Mouse (Mus musculus): ENCODE data around the gene Ptpn18. TPM values are rescaled to one million over a fixed set of nuclear protein-coding genes. Genes with fewer than 3 reads are reported as not detected.

Gene Ptpn18
- total and polyA plus RNA-seq, 3 experiments, result 84.9 to 205 (median 155) TPM

DNA sequence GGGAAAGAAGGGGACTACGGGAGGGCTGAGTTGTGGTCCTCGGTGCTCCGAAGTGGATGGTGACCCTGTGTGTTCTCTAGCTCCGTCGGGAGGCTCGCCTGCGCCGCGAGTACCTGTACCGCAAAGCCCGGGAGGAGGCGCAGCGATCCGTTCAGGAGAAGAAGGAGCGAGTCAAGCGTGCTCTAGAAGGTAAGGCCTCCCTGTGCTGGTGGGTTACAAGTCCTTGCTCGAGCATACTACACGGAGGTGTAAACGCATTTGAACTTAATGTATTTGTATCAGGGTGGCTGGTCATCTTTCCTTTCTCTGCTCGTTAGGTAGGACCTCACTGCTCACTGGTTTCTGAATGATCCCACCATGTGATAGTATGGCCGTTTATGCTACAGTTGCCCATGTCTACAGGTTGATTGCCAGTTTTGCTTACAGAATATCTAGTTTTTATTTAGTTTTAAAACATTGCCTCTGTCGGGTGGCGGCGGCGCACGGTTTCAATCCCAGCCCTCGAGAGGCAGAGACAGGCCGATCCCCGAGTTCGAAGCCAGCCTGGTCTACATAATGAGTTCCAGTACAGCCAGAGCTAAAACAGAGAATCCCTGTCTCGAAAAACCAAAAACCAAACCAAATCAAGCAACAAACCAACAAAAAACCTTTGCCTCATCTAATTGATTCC lies 19.5 kb upstream of the Ptpn18 start (continued):
- no peak; the same call in none of the 2 replicates for TF ChIP-seq IRF4 (IDR thresholded peaks at IDR 0.05; ENCODE audit: low read depth, low read length)
- TF ChIP-seq USF2 (conservative IDR thresholded peaks at IDR 0.05; ENCODE audit: low read depth, low read length), result no peak
- TF ChIP-seq MXI1 (IDR thresholded peaks at IDR 0.05; ENCODE audit: low read depth, low read length), result peak; percentile 33; the same call in 1 of the 2 replicates
- TF ChIP-seq USF1 (IDR thresholded peaks at IDR 0.05; ENCODE audit: low read depth, low read length), result no peak
- TF ChIP-seq JUND (conservative IDR thresholded peaks at IDR 0.05; ENCODE audit: low read depth, low read length), result no peak
- no peak for TF ChIP-seq CHD1 (IDR thresholded peaks at IDR 0.05; ENCODE audit: low read depth, low read length)
- TF ChIP-seq KAT2A (IDR thresholded peaks at IDR 0.05; ENCODE audit: insufficient replicate concordance, low read length), result no peak
- peak; percentile 83; the same call in 1 of the 2 replicates for TF ChIP-seq MYC (IDR thresholded peaks at IDR 0.05; ENCODE audit: low read depth, low read length)
- no peak for TF ChIP-seq E2F4 (IDR thresholded peaks at IDR 0.05; ENCODE audit: insufficient replicate concordance, low read depth, low read length)
- no peak for TF ChIP-seq ZC3H11A (IDR thresholded peaks at IDR 0.05; ENCODE audit: low read depth, low read length)
- TF ChIP-seq ETS1 (conservative IDR thresholded peaks at IDR 0.05; ENCODE audit: low read depth, low read length), result no peak

DNA sequence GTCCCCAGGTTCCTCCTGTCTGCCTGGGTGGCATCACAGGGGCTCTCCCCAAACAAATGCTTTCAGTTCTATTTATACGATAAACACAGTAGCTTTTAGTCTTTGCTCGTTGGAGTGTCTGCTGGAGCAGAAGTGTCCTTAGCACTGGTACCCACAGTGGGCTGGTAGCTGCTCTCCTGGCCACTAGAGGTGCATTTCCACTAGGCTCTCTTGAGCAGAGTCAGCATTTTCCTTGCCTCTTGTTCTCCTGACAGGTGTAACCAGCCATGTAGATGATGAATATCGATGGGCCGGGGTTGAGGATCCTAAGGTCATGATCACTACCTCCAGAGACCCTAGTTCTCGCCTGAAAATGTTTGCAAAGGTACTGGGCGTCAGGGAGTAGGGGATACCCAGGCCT lies 16.4 kb upstream of the Ptpn18 start:
- TF ChIP-seq MYC (IDR thresholded peaks at IDR 0.05; ENCODE audit: low read depth, low read length), result no peak
- TF ChIP-seq RAD21 (IDR thresholded peaks at IDR 0.05; ENCODE audit: low read depth, low read length), result no peak
- TF ChIP-seq MAFK (IDR thresholded peaks at IDR 0.05; ENCODE audit: insufficient replicate concordance, low read length), result peak; percentile 67; the same call in 1 of the 2 replicates
- Histone ChIP-seq H3K4me2 (ENCODE audit: insufficient read depth, low read depth, poor library complexity, severe bottlenecking) (no peak overlapping the region), H3K36me3 (replicated peaks in 1 of 2; ENCODE audit: control insufficient read depth in 1 of 2, insufficient read depth in 1 of 2, low read length in 1 of 2) (peaks cover 42 to 70% of the 10 kb centered on the region in 2 experiments), H3K9me3 (replicated peaks; ENCODE audit: low read length) (no peaks in the 10 kb centered on the region), H3K27ac (ENCODE audit: insufficient read depth, low read depth) (no peak overlapping the region), H3K4me1 (ENCODE audit: control insufficient read depth in 1 of 2, insufficient read depth in 2 of 2) (peaks cover 0 to 23% of the 10 kb centered on the region in 2 experiments; a peak in 3 of 4 replicates), H3K79me2 (replicated peaks; ENCODE audit: control insufficient read depth, extremely low read depth, insufficient read depth, poor library complexity, severe bottlenecking) (peaks cover 26% of the 10 kb centered on the region), H3K9ac (ENCODE audit: insufficient read depth, low read depth) (no peak overlapping the region), H3K4me3 (replicated peaks in 1 of 3; ENCODE audit: low read depth in 2 of 3, low read length in 2 of 3, poor library complexity in 1 of 3) (no peak overlapping the region), H3K27me3 (replicated peaks) (no peaks in the 10 kb centered on the region)
- in situ Hi-C loops (cut with MboI; ENCODE audit: low pct_ligation_motif_present, low pct_unique_long_range_greater_than_20kb, low sequenced_read_pairs) (no loop called here), dilution Hi-C loops (cut with MboI; ENCODE audit: extremely low pct_ligation_motif_present, extremely low pct_unique_long_range_greater_than_20kb, low sequenced_read_pairs) (no loop called here)
- no peak for DNase-seq (ENCODE audit: extremely low read depth)

DNA sequence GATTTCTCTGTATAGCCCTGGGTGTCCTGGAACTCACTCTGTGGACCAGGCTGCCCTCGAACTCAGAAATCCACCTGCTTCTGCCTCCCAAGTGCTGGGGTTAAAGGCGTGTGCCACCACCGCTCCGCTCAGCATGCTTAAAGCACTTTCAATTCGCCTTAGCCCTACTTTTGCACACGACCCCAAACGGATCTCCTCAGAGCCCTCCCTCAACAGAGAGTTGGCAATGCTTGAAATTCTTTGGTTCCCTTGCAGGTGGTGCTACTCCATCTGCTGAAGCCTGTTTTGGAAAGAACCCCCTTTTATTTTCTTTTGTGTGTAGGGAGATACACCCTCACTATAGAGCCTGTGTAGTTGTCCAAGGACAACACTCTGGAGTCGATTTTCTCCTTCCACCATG lies 1.1 kb upstream of the Ptpn18 start:
- no peak for DNase-seq (ENCODE audit: extremely low read depth)

More for the DNA sequence above, 1.1 kb upstream of the Ptpn18 start:
- Histone ChIP-seq H3K4me1 (ENCODE audit: control insufficient read depth in 1 of 2, insufficient read depth in 2 of 2) (peaks cover 8 to 30% of the 10 kb centered on the region in 2 experiments), H3K9me3 (replicated peaks; ENCODE audit: low read length) (no peaks in the 10 kb centered on the region), H3K36me3 (replicated peaks in 1 of 2; ENCODE audit: control insufficient read depth in 1 of 2, insufficient read depth in 1 of 2, low read length in 1 of 2) (no peaks in the 10 kb centered on the region), H3K27ac (ENCODE audit: insufficient read depth, low read depth) (no peak overlapping the region), H3K4me3 (replicated peaks in 1 of 3; ENCODE audit: low read depth in 2 of 3, low read length in 2 of 3, poor library complexity in 1 of 3) (no peak overlapping the region), H3K79me2 (replicated peaks; ENCODE audit: control insufficient read depth, extremely low read depth, insufficient read depth, poor library complexity, severe bottlenecking) (no peaks in the 10 kb centered on the region), H3K4me2 (ENCODE audit: insufficient read depth, low read depth, poor library complexity, severe bottlenecking) (peak overlapping the region; percentile 88), H3K9ac (ENCODE audit: insufficient read depth, low read depth) (no peak overlapping the region), H3K27me3 (replicated peaks) (peaks cover 16% of the 10 kb centered on the region)
- in situ Hi-C loops (cut with MboI; ENCODE audit: low pct_ligation_motif_present, low pct_unique_long_range_greater_than_20kb, low sequenced_read_pairs) (no loop called here), dilution Hi-C loops (cut with MboI; ENCODE audit: extremely low pct_ligation_motif_present, extremely low pct_unique_long_range_greater_than_20kb, low sequenced_read_pairs) (no loop called here)
- TF ChIP-seq MAFK (IDR thresholded peaks at IDR 0.05; ENCODE audit: insufficient replicate concordance, low read length), result no peak
- no peak for TF ChIP-seq NELFE (IDR thresholded peaks at IDR 0.05; ENCODE audit: low read depth, low read length)
- no peak for TF ChIP-seq MYC (IDR thresholded peaks at IDR 0.05; ENCODE audit: low read depth, low read length)
- no peak for TF ChIP-seq ZMIZ1 (IDR thresholded peaks at IDR 0.05; ENCODE audit: low read depth, low read length)
- TF ChIP-seq NRF1 (IDR thresholded peaks at IDR 0.05; ENCODE audit: low read depth, low read length), result no peak
- TF ChIP-seq BHLHE40 (IDR thresholded peaks at IDR 0.05; ENCODE audit: low read depth, low read length), result no peak
- TF ChIP-seq USF1 (IDR thresholded peaks at IDR 0.05; ENCODE audit: low read depth, low read length), result no peak
- no peak for TF ChIP-seq ZC3H11A (IDR thresholded peaks at IDR 0.05; ENCODE audit: low read depth, low read length)
- no peak for TF ChIP-seq JUND (conservative IDR thresholded peaks at IDR 0.05; ENCODE audit: low read depth, low read length)
- no peak for TF ChIP-seq MAZ (IDR thresholded peaks at IDR 0.05; ENCODE audit: low read depth, low read length)
- TF ChIP-seq RAD21 (IDR thresholded peaks at IDR 0.05; ENCODE audit: low read depth, low read length), result no peak
- TF ChIP-seq PAX5 (IDR thresholded peaks at IDR 0.05; ENCODE audit: low read length), result no peak
- no peak for TF ChIP-seq HCFC1 (IDR thresholded peaks at IDR 0.05; ENCODE audit: low read depth, low read length)
- no peak for TF ChIP-seq USF2 (conservative IDR thresholded peaks at IDR 0.05; ENCODE audit: low read depth, low read length)
- TF ChIP-seq IRF4 (IDR thresholded peaks at IDR 0.05; ENCODE audit: low read depth, low read length), result no peak
- no peak for TF ChIP-seq E2F4 (IDR thresholded peaks at IDR 0.05; ENCODE audit: insufficient replicate concordance, low read depth, low read length)

All from CH12.LX (cell line).